Mouse (Mus musculus) forebrain, embryonic 13.5 days (tissue): Measurements from ENCODE around the gene Olfr508. TPM values are rescaled to one million over a fixed set of nuclear protein-coding genes. Genes with fewer than 3 reads are reported as not detected.
"Not testable (repeated sequence)": the region's sequence is repeated elsewhere in the genome, so short reads cannot be mapped to it uniquely, and the experiment has no call there.

Source experiments
- ATAC-seq: fragments of 200-750 bp; cut with Nextera tagmentation; 2 replicates; pipeline ENCODE4 v1.8.0; 2017
- H3K27ac ChIP-seq: fragments of 300-500 bp; sonication (generic); 2 replicates; pipeline ENCODE4 v1.5.1; 2015; ENCODE audit warnings: inconsistent platforms, mild to moderate bottlenecking, moderate library complexity
- H3K27me3 ChIP-seq: fragments of 300-500 bp; sonication (generic); 2 replicates; pipeline ENCODE4 v1.6.1; 2015; ENCODE audit warnings: mild to moderate bottlenecking, inconsistent platforms
- H3K36me3 ChIP-seq: fragments of 300-500 bp; sonication (generic); 2 replicates; pipeline ENCODE4 v1.6.1; 2015; ENCODE audit warnings: mild to moderate bottlenecking, inconsistent platforms; ENCODE audit not compliant: poor library complexity, severe bottlenecking
- H3K4me1 ChIP-seq: fragments of 300-500 bp; sonication (generic); 2 replicates; pipeline ENCODE4 v1.6.1; 2015; ENCODE audit warnings: inconsistent platforms
- H3K4me2 ChIP-seq: fragments of 300-500 bp; sonication (generic); 2 replicates; pipeline ENCODE4 v1.6.1; 2015; ENCODE audit warnings: inconsistent platforms, mild to moderate bottlenecking, moderate library complexity
- H3K4me3 ChIP-seq: fragments of 300-500 bp; sonication (generic); 2 replicates; pipeline ENCODE4 v1.5.1; 2015; ENCODE audit warnings: mild to moderate bottlenecking, inconsistent platforms
- H3K9ac ChIP-seq: fragments of 300-500 bp; sonication (generic); 2 replicates; pipeline ENCODE4 v1.6.1; 2015; ENCODE audit warnings: mild to moderate bottlenecking, inconsistent platforms
- H3K9me3 ChIP-seq: fragments of 300-500 bp; sonication (generic); replicated peaks from 2 replicates; pipeline ENCODE4 v1.6.1; 2016; ENCODE audit warnings: inconsistent platforms
- WGBS: fragments of 180-500 bp; shearing (Covaris S2); methylation state at CpG from one replicate; pipeline ENCODE4 v1.1.7; 2015; 5-methylcytosine and 5-hydroxymethylcytosine counted together
- polyA plus RNA-seq: library from polyadenylated mRNA; unstranded; fragments of >200 nt; fragmentation: Nextera tagmentation; extraction: Ambion mirVana; gene quantifications from 2 replicates; pipeline ENCODE4 v1.2.1, GENCODE M21; 2015

Gene Olfr508
- polyA plus RNA-seq = not detected in 2 replicates

- H3K27me3 ChIP-seq = no peaks in the 10 kb centered on the region
- no peak within 1 kb of the TSS for H3K9ac ChIP-seq
- no peaks in the 10 kb centered on the region for H3K4me1 ChIP-seq
- no peaks in the 10 kb centered on the region for H3K9me3 ChIP-seq
- no peak for ATAC-seq
- no peak within 1 kb of the TSS for H3K4me2 ChIP-seq
- H3K4me3 ChIP-seq = no peak within 1 kb of the TSS
- H3K27ac ChIP-seq = no peak within 1 kb of the TSS
- no peaks in the 10 kb centered on the region for H3K36me3 ChIP-seq
- 93% methylated on average over 3 of the region's 3 CpGs for WGBS
Observed at GRCm38 (mm10) chr7:108629694-108630093, at the start of gene Olfr508. Gene Olfr508, plus strand, starts transcription at chr7:108629994.

GRCm38 (mm10) chr7:108589797-108590196 lies 40.0 kb upstream of the Olfr508 start:
- no peaks in the 10 kb centered on the region for H3K4me1 ChIP-seq
- H3K27ac ChIP-seq = no peak overlapping the region
- no peaks in the 10 kb centered on the region for H3K36me3 ChIP-seq
- H3K9ac ChIP-seq = no peak overlapping the region
- WGBS = 94% methylated on average over 1 of the region's 1 CpGs
- H3K4me3 ChIP-seq = no peak overlapping the region
- no peaks in the 10 kb centered on the region for H3K27me3 ChIP-seq
- no peak overlapping the region for H3K4me2 ChIP-seq
- ATAC-seq = no peak
- H3K9me3 ChIP-seq = peaks cover 5% of the 10 kb centered on the region; the same call in 1 of the 2 replicates

GRCm38 (mm10) chr7:108601916-108602315 lies 27.9 kb upstream of the Olfr508 start:
- H3K4me3 ChIP-seq, H3K9me3 ChIP-seq, H3K27me3 ChIP-seq, H3K36me3 ChIP-seq, ATAC-seq, H3K27ac ChIP-seq, H3K9ac ChIP-seq, H3K4me1 ChIP-seq, H3K4me2 ChIP-seq: not testable (repeated sequence)
- WGBS = 76% methylated on average over 3 of the region's 3 CpGs

GRCm38 (mm10) chr7:108610487-108610886 lies 19.3 kb upstream of the Olfr508 start, which contains the start of gene Olfr506:
Gene Olfr506, plus strand, starts transcription at chr7:108610787.
- Histone ChIP-seq H3K4me3 (no peak within 1 kb of the TSS), H3K36me3 (no peaks in the 10 kb centered on the region), H3K4me1 (no peaks in the 10 kb centered on the region), H3K27ac (no peak within 1 kb of the TSS), H3K27me3 (no peaks in the 10 kb centered on the region), H3K9ac (no peak within 1 kb of the TSS), H3K9me3 (no peaks in the 10 kb centered on the region), H3K4me2 (no peak within 1 kb of the TSS)
- no peak for ATAC-seq

GRCm38 (mm10) chr7:108614110-108614509 lies 15.7 kb upstream of the Olfr508 start:
- H3K4me2 ChIP-seq = no peak overlapping the region
- no peaks in the 10 kb centered on the region for H3K9me3 ChIP-seq
- no peaks in the 10 kb centered on the region for H3K27me3 ChIP-seq
- H3K36me3 ChIP-seq = no peaks in the 10 kb centered on the region
- H3K27ac ChIP-seq = no peak overlapping the region
- ATAC-seq = no peak
- no peak overlapping the region for H3K9ac ChIP-seq
- H3K4me1 ChIP-seq = no peaks in the 10 kb centered on the region
- 87% methylated on average over 2 of the region's 2 CpGs for WGBS
- no peak overlapping the region for H3K4me3 ChIP-seq

GRCm38 (mm10) chr7:108616781-108617180 lies 13.0 kb upstream of the Olfr508 start:
- not testable (repeated sequence) for ATAC-seq, H3K36me3 ChIP-seq, H3K9me3 ChIP-seq, H3K9ac ChIP-seq, H3K27ac ChIP-seq, H3K4me2 ChIP-seq, H3K4me1 ChIP-seq, H3K27me3 ChIP-seq, H3K4me3 ChIP-seq
- WGBS = 54% methylated on average over 3 of the region's 3 CpGs

GRCm38 (mm10) chr7:108621514-108621913 lies 8.3 kb upstream of the Olfr508 start, which contains the start of gene Olfr507:
Gene Olfr507, plus strand, starts transcription at chr7:108621814.
- WGBS = 84% methylated on average over 2 of the region's 2 CpGs
- no peaks in the 10 kb centered on the region for H3K27me3 ChIP-seq

GRCm38 (mm10) chr7:108651806-108652205 lies 22.0 kb downstream of the Olfr508 start, which contains the start of gene Olfr509:
Gene Olfr509, minus strand, starts transcription at chr7:108651906.
- no peaks in the 10 kb centered on the region for H3K27me3 ChIP-seq
- H3K36me3 ChIP-seq = no peaks in the 10 kb centered on the region
- no peak within 1 kb of the TSS for H3K4me3 ChIP-seq
- no peaks in the 10 kb centered on the region for H3K4me1 ChIP-seq
- H3K27ac ChIP-seq = no peak within 1 kb of the TSS
- H3K9me3 ChIP-seq = no peaks in the 10 kb centered on the region
- no peak within 1 kb of the TSS for H3K9ac ChIP-seq
- no peak for ATAC-seq
- H3K4me2 ChIP-seq = no peak within 1 kb of the TSS

More at GRCm38 (mm10) chr7:108621514-108621913, 8.3 kb upstream of the Olfr508 start, which contains the start of gene Olfr507:
- Histone ChIP-seq H3K9me3 (no peaks in the 10 kb centered on the region), H3K27ac (no peak within 1 kb of the TSS), H3K4me1 (no peaks in the 10 kb centered on the region), H3K9ac (no peak within 1 kb of the TSS), H3K4me2 (no peak within 1 kb of the TSS), H3K36me3 (no peaks in the 10 kb centered on the region), H3K4me3 (no peak within 1 kb of the TSS)
- ATAC-seq = no peak

GRCm38 (mm10) chr7:108662419-108662818 lies 32.6 kb downstream of the Olfr508 start:
- Histone ChIP-seq H3K27me3 (no peaks in the 10 kb centered on the region), H3K9ac (no peak overlapping the region), H3K27ac (no peak overlapping the region), H3K4me1 (no peaks in the 10 kb centered on the region), H3K4me2 (no peak overlapping the region), H3K4me3 (no peak overlapping the region), H3K36me3 (no peaks in the 10 kb centered on the region), H3K9me3 (no peaks in the 10 kb centered on the region)
- ATAC-seq = no peak
- 79% methylated on average over 3 of the region's 3 CpGs for WGBS

GRCm38 (mm10) chr7:108666118-108666517 lies 36.3 kb downstream of the Olfr508 start, which contains the start of gene Olfr510:
Gene Olfr510, plus strand, starts transcription at chr7:108666418.
- 88% methylated on average over 1 of the region's 1 CpGs for WGBS
- no peak for ATAC-seq

GRCm38 (mm10) chr7:108671058-108671457 lies 41.3 kb downstream of the Olfr508 start:
- ATAC-seq = no peak
- H3K27me3 ChIP-seq = no peaks in the 10 kb centered on the region
- no peak overlapping the region for H3K9ac ChIP-seq
- H3K9me3 ChIP-seq = peaks cover 4% of the 10 kb centered on the region; the same call in 1 of the 2 replicates
- no peak overlapping the region for H3K4me2 ChIP-seq
- no peaks in the 10 kb centered on the region for H3K4me1 ChIP-seq
- no peak overlapping the region for H3K4me3 ChIP-seq
- H3K27ac ChIP-seq = no peak overlapping the region
- no peaks in the 10 kb centered on the region for H3K36me3 ChIP-seq
- 63% methylated on average over 1 of the region's 1 CpGs for WGBS

More at GRCm38 (mm10) chr7:108666118-108666517, 36.3 kb downstream of the Olfr508 start, which contains the start of gene Olfr510:
- Histone ChIP-seq H3K36me3 (no peaks in the 10 kb centered on the region), H3K4me2 (no peak within 1 kb of the TSS), H3K9ac (no peak within 1 kb of the TSS), H3K9me3 (no peaks in the 10 kb centered on the region), H3K4me1 (no peaks in the 10 kb centered on the region), H3K27me3 (no peaks in the 10 kb centered on the region), H3K27ac (no peak within 1 kb of the TSS), H3K4me3 (no peak within 1 kb of the TSS)

GRCm38 (mm10) chr7:108678886-108679285 lies 49.1 kb downstream of the Olfr508 start:
- 84% methylated on average over 4 of the region's 4 CpGs for WGBS
- no peak for ATAC-seq
- Histone ChIP-seq H3K27me3 (no peaks in the 10 kb centered on the region), H3K27ac (no peak overlapping the region), H3K4me1 (no peaks in the 10 kb centered on the region), H3K4me3 (no peak overlapping the region), H3K9ac (no peak overlapping the region), H3K4me2 (no peak overlapping the region), H3K36me3 (no peaks in the 10 kb centered on the region), H3K9me3 (peaks cover 7% of the 10 kb centered on the region; the same call in 1 of the 2 replicates)
